Mouse (Mus musculus) ES-Bruce4 (cell line): Measurements from ENCODE around the gene Nop10.

Experiments
- CTCF ChIP-seq: IDR thresholded peaks from one replicate; pipeline ENCODE4 v1.8.1; 2011; ENCODE audit warnings: low read depth, low read length
- POLR2A ChIP-seq: IDR thresholded peaks from one replicate; pipeline ENCODE4 v1.8.1; 2011; ENCODE audit warnings: low read length; ENCODE audit not compliant: insufficient read depth

DNA sequence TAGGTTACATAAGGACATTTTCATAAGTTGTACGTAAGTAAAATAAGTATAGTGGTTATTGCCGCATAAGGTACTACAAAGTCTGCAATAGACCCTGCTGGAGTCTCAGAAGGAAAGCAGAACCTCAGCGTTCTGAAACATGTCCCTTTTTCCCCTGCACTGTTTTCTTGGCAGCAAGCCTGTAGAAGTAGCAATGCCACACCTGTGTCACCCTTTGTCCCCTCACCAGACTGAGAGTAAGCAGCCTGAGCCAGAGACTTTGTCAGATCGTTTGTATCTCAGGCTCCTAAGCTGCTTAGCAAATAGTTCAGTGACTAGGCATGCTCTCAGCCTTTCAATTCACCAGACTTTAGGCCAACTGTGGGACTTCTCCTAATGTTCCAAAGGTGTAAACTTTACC is 25.3 kb downstream of the Nop10 start:
- TF ChIP-seq CTCF (no peak), POLR2A (no peak)
